Mouse (Mus musculus) E14TG2a.4 (cell line): ENCODE measurements at regions not wholly inside any gene's neighbourhood (a gene's known extent, or its start where the extent isn't known, plus 50 kb on each side); places are given as distances from the start of the nearest gene placed in this dataset.

Experiments used
- CTCF ChIP-seq: conservative IDR thresholded peaks from 2 replicates; pipeline ENCODE4 v1.5.1; 2014; ENCODE audit warnings: low read length
- NANOG ChIP-seq: IDR thresholded peaks from 2 replicates; pipeline ENCODE4 v1.6.1; 2014; ENCODE audit warnings: borderline replicate concordance, low read length, mixed read lengths
- POU5F1 ChIP-seq: IDR thresholded peaks from 2 replicates; pipeline ENCODE4 v1.6.1; 2014; ENCODE audit warnings: low read length, borderline replicate concordance

- TF ChIP-seq CTCF: no peak
- no peak for TF ChIP-seq NANOG
- TF ChIP-seq POU5F1: no peak
These were observed 316.1 kb downstream of the Lrriq3 start for GRCm38 (mm10) chr3:155409371-155409770.
